Mouse (Mus musculus) midbrain, embryonic 13.5 days (tissue): ENCODE measurements at regions not wholly inside any gene's neighbourhood (a gene's known extent, or its start where the extent isn't known, plus 50 kb on each side); places are given as distances from the start of the nearest gene placed in this dataset.

Source experiments
- ATAC-seq: fragments of 200-750 bp; cut with Nextera tagmentation; 2 replicates; pipeline ENCODE4 v1.8.0; 2017; ENCODE audit warnings: mild to moderate bottlenecking, moderate TSS enrichment, moderate library complexity
- H3K27ac ChIP-seq: fragments of 300-500 bp; sonication (generic); 2 replicates; pipeline ENCODE4 v1.5.1; 2015; ENCODE audit warnings: inconsistent platforms, mild to moderate bottlenecking, moderate library complexity
- H3K27me3 ChIP-seq: fragments of 300-500 bp; sonication (generic); 2 replicates; pipeline ENCODE4 v1.6.1; 2015; ENCODE audit warnings: mild to moderate bottlenecking, inconsistent platforms
- H3K36me3 ChIP-seq: fragments of 300-500 bp; sonication (generic); 2 replicates; pipeline ENCODE4 v1.6.1; 2015; ENCODE audit warnings: mild to moderate bottlenecking, inconsistent platforms
- H3K4me1 ChIP-seq: fragments of 300-500 bp; sonication (generic); replicated peaks from 2 replicates; pipeline ENCODE4 v1.6.1; 2015; ENCODE audit warnings: inconsistent platforms
- H3K4me2 ChIP-seq: fragments of 300-500 bp; sonication (generic); replicated peaks from 2 replicates; pipeline ENCODE4 v1.6.1; 2015; ENCODE audit warnings: moderate library complexity, mild to moderate bottlenecking, inconsistent platforms
- H3K4me3 ChIP-seq: fragments of 300-500 bp; sonication (generic); replicated peaks from 2 replicates; pipeline ENCODE4 v1.5.1; 2015; ENCODE audit warnings: mild to moderate bottlenecking, inconsistent platforms
- H3K9ac ChIP-seq: fragments of 300-500 bp; sonication (generic); replicated peaks from 2 replicates; pipeline ENCODE4 v1.6.1; 2015; ENCODE audit warnings: mild to moderate bottlenecking, inconsistent platforms
- H3K9me3 ChIP-seq: fragments of 300-500 bp; sonication (generic); 2 replicates; pipeline ENCODE4 v1.6.1; 2016; ENCODE audit warnings: mild to moderate bottlenecking, inconsistent platforms
- WGBS: fragments of 180-500 bp; shearing (Covaris S2); methylation state at CpG from one replicate; pipeline ENCODE4 v1.1.7; 2015; 5-methylcytosine and 5-hydroxymethylcytosine counted together

GRCm38 (mm10) chr13:57169621-57170020 is 273.8 kb upstream of the Trpc7 start:
- Histone ChIP-seq H3K9ac (no peak overlapping the region), H3K4me3 (no peak overlapping the region), H3K4me1 (no peaks in the 10 kb centered on the region), H3K36me3 (no peaks in the 10 kb centered on the region), H3K27me3 (no peaks in the 10 kb centered on the region), H3K4me2 (no peak overlapping the region), H3K9me3 (no peaks in the 10 kb centered on the region), H3K27ac (no peak overlapping the region)
- no peak for ATAC-seq
- WGBS = 93% methylated on average over 2 of the region's 2 CpGs

GRCm38 (mm10) chr13:57165367-57165766 is 269.6 kb upstream of the Trpc7 start:
- no peaks in the 10 kb centered on the region for H3K27me3 ChIP-seq
- H3K9ac ChIP-seq = no peak overlapping the region
- H3K4me2 ChIP-seq = no peak overlapping the region
- no peaks in the 10 kb centered on the region for H3K4me1 ChIP-seq
- H3K9me3 ChIP-seq = no peaks in the 10 kb centered on the region
- ATAC-seq = no peak
- 92% methylated on average over 2 of the region's 2 CpGs for WGBS
- H3K27ac ChIP-seq = no peak overlapping the region
- H3K4me3 ChIP-seq = no peak overlapping the region
- no peaks in the 10 kb centered on the region for H3K36me3 ChIP-seq

GRCm38 (mm10) chr13:57152787-57153186 is 257.0 kb upstream of the Trpc7 start:
- Histone ChIP-seq H3K4me1 (peaks cover 19% of the 10 kb centered on the region), H3K9ac (no peak overlapping the region), H3K4me2 (no peak overlapping the region), H3K27ac (no peak overlapping the region), H3K4me3 (no peak overlapping the region), H3K36me3 (no peaks in the 10 kb centered on the region), H3K9me3 (no peaks in the 10 kb centered on the region), H3K27me3 (no peaks in the 10 kb centered on the region; the same call in 1 of the 2 replicates)
- WGBS = 63% methylated on average over 5 of the region's 5 CpGs
- no peak for ATAC-seq

- no peaks in the 10 kb centered on the region; the same call in 1 of the 2 replicates for H3K27me3 ChIP-seq
- 84% methylated on average over 2 of the region's 2 CpGs for WGBS
- H3K4me2 ChIP-seq = no peak overlapping the region
- no peak overlapping the region for H3K4me3 ChIP-seq
- ATAC-seq = no peak
- no peak overlapping the region for H3K27ac ChIP-seq
- no peaks in the 10 kb centered on the region for H3K36me3 ChIP-seq
- H3K9ac ChIP-seq = no peak overlapping the region
- no peaks in the 10 kb centered on the region for H3K9me3 ChIP-seq
- H3K4me1 ChIP-seq = peaks cover 20% of the 10 kb centered on the region
Measured at GRCm38 (mm10) chr13:57147623-57148022, 251.8 kb upstream of the Trpc7 start.

GRCm38 (mm10) chr13:57146708-57147107 is 250.9 kb upstream of the Trpc7 start:
- H3K9me3 ChIP-seq = no peaks in the 10 kb centered on the region
- H3K27ac ChIP-seq = no peak overlapping the region
- peaks cover 22% of the 10 kb centered on the region for H3K4me1 ChIP-seq
- H3K27me3 ChIP-seq = no peaks in the 10 kb centered on the region; the same call in 1 of the 2 replicates
- ATAC-seq = no peak
- H3K36me3 ChIP-seq = no peaks in the 10 kb centered on the region
- no peak overlapping the region for H3K4me3 ChIP-seq
- 44% methylated on average over 4 of the region's 4 CpGs for WGBS
- H3K9ac ChIP-seq = no peak overlapping the region
- H3K4me2 ChIP-seq = no peak overlapping the region

- H3K36me3 ChIP-seq = no peaks in the 10 kb centered on the region
- peak; percentile 56; the same call in 1 of the 2 replicates for ATAC-seq
- peaks cover 22% of the 10 kb centered on the region for H3K4me1 ChIP-seq
- H3K9ac ChIP-seq = no peak overlapping the region
- H3K4me2 ChIP-seq = no peak overlapping the region
- H3K27ac ChIP-seq = peak overlapping the region; percentile 51; the same call in 1 of the 2 replicates
- no peak overlapping the region for H3K4me3 ChIP-seq
- H3K9me3 ChIP-seq = no peaks in the 10 kb centered on the region
- H3K27me3 ChIP-seq = no peaks in the 10 kb centered on the region; the same call in 1 of the 2 replicates
- WGBS = 18% methylated on average over 2 of the region's 2 CpGs
Measured at GRCm38 (mm10) chr13:57145782-57146181, 250.0 kb upstream of the Trpc7 start.

GRCm38 (mm10) chr13:57142851-57143250 is 247.1 kb upstream of the Trpc7 start:
- Histone ChIP-seq H3K4me3 (no peak overlapping the region), H3K27ac (no peak overlapping the region), H3K4me2 (no peak overlapping the region), H3K36me3 (no peaks in the 10 kb centered on the region), H3K9me3 (no peaks in the 10 kb centered on the region), H3K9ac (no peak overlapping the region), H3K27me3 (no peaks in the 10 kb centered on the region; the same call in 1 of the 2 replicates), H3K4me1 (peaks cover 36% of the 10 kb centered on the region)
- WGBS = 57% methylated on average over 5 of the region's 5 CpGs
- no peak for ATAC-seq

GRCm38 (mm10) chr13:57142441-57142840 is 246.6 kb upstream of the Trpc7 start:
- 25% methylated on average over 2 of the region's 2 CpGs for WGBS
- Histone ChIP-seq H3K4me3 (no peak overlapping the region), H3K9ac (no peak overlapping the region), H3K36me3 (no peaks in the 10 kb centered on the region), H3K4me2 (no peak overlapping the region), H3K4me1 (peaks cover 36% of the 10 kb centered on the region), H3K27me3 (no peaks in the 10 kb centered on the region; the same call in 1 of the 2 replicates), H3K27ac (no peak overlapping the region), H3K9me3 (no peaks in the 10 kb centered on the region)
- no peak for ATAC-seq

- ATAC-seq = no peak
- H3K4me2 ChIP-seq = no peak overlapping the region
- H3K9me3 ChIP-seq = no peaks in the 10 kb centered on the region
Measured at GRCm38 (mm10) chr13:57115936-57116335, 220.1 kb upstream of the Trpc7 start.

GRCm38 (mm10) chr13:57107956-57108355 is 212.2 kb upstream of the Trpc7 start:
- ATAC-seq = peak; percentile 48; the same call in 1 of the 2 replicates
- peaks cover 4% of the 10 kb centered on the region; the same call in 1 of the 2 replicates for H3K27me3 ChIP-seq

More at GRCm38 (mm10) chr13:57115936-57116335, 220.1 kb upstream of the Trpc7 start:
- Histone ChIP-seq H3K4me1 (no peaks in the 10 kb centered on the region), H3K27me3 (no peaks in the 10 kb centered on the region), H3K27ac (no peak overlapping the region), H3K9ac (no peak overlapping the region), H3K4me3 (no peak overlapping the region), H3K36me3 (no peaks in the 10 kb centered on the region)
- 51% methylated on average over 9 of the region's 9 CpGs for WGBS

GRCm38 (mm10) chr13:57099601-57100000 is 203.8 kb upstream of the Trpc7 start:
- H3K9ac ChIP-seq = no peak overlapping the region
- no peak overlapping the region for H3K4me3 ChIP-seq
- peaks cover 8% of the 10 kb centered on the region; the same call in 1 of the 2 replicates for H3K4me1 ChIP-seq
- H3K27ac ChIP-seq = no peak overlapping the region
- ATAC-seq = no peak
- 95% methylated on average over 7 of the region's 7 CpGs for WGBS
- no peak overlapping the region for H3K4me2 ChIP-seq
- no peaks in the 10 kb centered on the region for H3K27me3 ChIP-seq
- H3K36me3 ChIP-seq = no peaks in the 10 kb centered on the region
- H3K9me3 ChIP-seq = no peaks in the 10 kb centered on the region

More at GRCm38 (mm10) chr13:57107956-57108355, 212.2 kb upstream of the Trpc7 start:
- H3K9me3 ChIP-seq = no peaks in the 10 kb centered on the region
- H3K4me2 ChIP-seq = peak overlapping the region; percentile 39
- peaks cover 24% of the 10 kb centered on the region for H3K4me1 ChIP-seq
- peak overlapping the region; percentile 36; the same call in 1 of the 2 replicates for H3K9ac ChIP-seq
- H3K4me3 ChIP-seq = no peak overlapping the region
- no peaks in the 10 kb centered on the region for H3K36me3 ChIP-seq
- peak overlapping the region; percentile 64 for H3K27ac ChIP-seq
- WGBS = 3% methylated on average over 12 of the region's 12 CpGs

GRCm38 (mm10) chr13:57091886-57092285 is 196.1 kb upstream of the Trpc7 start:
- H3K4me2 ChIP-seq = no peak overlapping the region
- no peak overlapping the region for H3K4me3 ChIP-seq
- WGBS = 93% methylated on average over 8 of the region's 8 CpGs
- no peaks in the 10 kb centered on the region for H3K4me1 ChIP-seq
- no peaks in the 10 kb centered on the region for H3K9me3 ChIP-seq
- no peaks in the 10 kb centered on the region for H3K36me3 ChIP-seq
- H3K9ac ChIP-seq = no peak overlapping the region
- no peak overlapping the region for H3K27ac ChIP-seq
- no peaks in the 10 kb centered on the region for H3K27me3 ChIP-seq
- no peak for ATAC-seq
